ENCODE assay signal across 28 mouse cellular contexts in genomic region chr12:86876116-86876515, GRCm38 (mm10). TPM values are rescaled to one million over a fixed set of nuclear protein-coding genes. Genes with fewer than 3 reads are reported as not detected.
A peak's percentile ranks its signal among the peaks of the same experiment; 100 is the strongest.
DNase-seq lines count a peak whose midpoint lies in the region; ATAC-seq and TF ChIP-seq lines count a peak whose summit lies in the region.
"Had no signal": no experiment of that assay in that cellular context is flagged by ENCODE, and none has a peak within 500 bp of the region (broad histone marks: within the 10 kb centered on the region; RNA-seq: fewer than 3 reads in every experiment).

No protein-coding gene starts in this region.

- no peaks in the 10 kb centered on the region for H3K27me3 ChIP-seq in spleen, adult 2 months (ENCODE audit: control insufficient read depth, insufficient read depth, low read length)
- H3K27me3 ChIP-seq in CH12.LX (replicated peaks) = no peaks in the 10 kb centered on the region
- no peaks in the 10 kb centered on the region for H3K27me3 ChIP-seq in intestine, postnatal 0 days (replicated peaks; ENCODE audit: control insufficient read depth, insufficient read depth, low read length)
- H3K27me3 ChIP-seq: embryonic facial prominence, embryonic 13.5 days; forebrain, embryonic 12.5 days; forebrain, embryonic 15.5 days; hindbrain, embryonic 13.5 days; intestine, embryonic 15.5 days had no signal

- no peak for TF ChIP-seq POLR2A in spleen, adult 2 months (IDR thresholded peaks at IDR 0.05; ENCODE audit: low read depth, low read length)
- no peak for TF ChIP-seq POLR2A in CH12.LX (IDR thresholded peaks at IDR 0.05; ENCODE audit: low read depth, low read length)

- H3K9ac ChIP-seq in CH12.LX (ENCODE audit: insufficient read depth, low read depth) = no peak overlapping the region
- no peak overlapping the region for H3K9ac ChIP-seq in intestine, postnatal 0 days (ENCODE audit: low read depth, low read length)
- H3K9ac ChIP-seq: embryonic facial prominence, embryonic 13.5 days; forebrain, embryonic 12.5 days; forebrain, embryonic 15.5 days; hindbrain, embryonic 13.5 days; intestine, embryonic 15.5 days had no signal

- peak overlapping the region; percentile 10; the same call in 1 of the 2 replicates for H3K4me2 ChIP-seq in CH12.LX (ENCODE audit: insufficient read depth, low read depth, poor library complexity, severe bottlenecking)
- H3K4me2 ChIP-seq in intestine, postnatal 0 days (replicated peaks; ENCODE audit: low read depth) = no peak overlapping the region
- H3K4me2 ChIP-seq: embryonic facial prominence, embryonic 13.5 days; forebrain, embryonic 12.5 days; forebrain, embryonic 15.5 days; heart, embryonic 11.5 days; hindbrain, embryonic 13.5 days; intestine, embryonic 15.5 days had no signal

- DNase-seq in spleen, adult 2 months (ENCODE audit: low read depth in 1 of 2, low spot score in 2 of 2) = peak in 1 of 2 experiments; percentile 48
- DNase-seq in spleen, postnatal 10 days (ENCODE audit: low spot score in 2 of 2) = no peak
- DNase-seq in CH12.LX (ENCODE audit: extremely low read depth) (peak; percentile 80), R1 (ENCODE audit: low read depth, low spot score) (peak; percentile 69)
- no peak for DNase-seq in kidney, adult 18-20 months
- no peak for DNase-seq in frontal cortex, postnatal 36 days (ENCODE audit: low spot score in 2 of 2)
- DNase-seq: adrenal gland, postnatal 14 days; cerebellum, adult 11 months; cerebellum, adult 2 months; cerebellum, adult 9-11 months; cerebellum, postnatal 36 days; embryo, embryonic 11 days; gastrocnemius, adult 2 months; gastrocnemius, postnatal 14 days; heart, adult 11 months had no signal

- H3K27ac ChIP-seq in spleen, adult 2 months (ENCODE audit: insufficient read depth, low read length) = peak overlapping the region; percentile 34; the same call in 1 of the 2 replicates
- H3K27ac ChIP-seq in CH12.LX (ENCODE audit: insufficient read depth, low read depth) = no peak overlapping the region
- H3K27ac ChIP-seq in intestine, postnatal 0 days (ENCODE audit: low read depth, low read length) = no peak overlapping the region
- H3K27ac ChIP-seq: embryonic facial prominence, embryonic 10.5 days; embryonic facial prominence, embryonic 13.5 days; forebrain, embryonic 12.5 days; forebrain, embryonic 15.5 days; gastrocnemius, adult 2 months; hindbrain, embryonic 13.5 days; intestine, embryonic 15.5 days had no signal

- TF ChIP-seq RAD21 in CH12.LX (IDR thresholded peaks at IDR 0.05; ENCODE audit: low read depth, low read length) = no peak; the same call in none of the 2 replicates

- ATAC-seq in neutrophil, adult 5-6 weeks (ENCODE audit: extremely low read depth, insufficient number of reproducible peaks, low FRiP score, poor library complexity, severe bottlenecking) = peak; percentile 59; the same call in 1 of the 2 replicates
- ATAC-seq in intestine, postnatal 0 days = no peak
- ATAC-seq: CD4-positive, CD25-positive, alpha-beta regulatory T cell, adult 4 months; forebrain, embryonic 15.5 days; hindbrain, embryonic 16.5 days; intestine, embryonic 15.5 days had no signal

- peaks cover 13% of the 10 kb centered on the region for H3K4me1 ChIP-seq in spleen, adult 2 months (ENCODE audit: control insufficient read depth, insufficient read depth, insufficient read length)
- peaks cover 16 to 40% of the 10 kb centered on the region in 2 experiments for H3K4me1 ChIP-seq in CH12.LX (ENCODE audit: control insufficient read depth in 1 of 2, insufficient read depth in 2 of 2)
- H3K4me1 ChIP-seq in intestine, postnatal 0 days (replicated peaks; ENCODE audit: control insufficient read depth, insufficient read depth, low read length) = peaks cover 3% of the 10 kb centered on the region; the same call in 1 of the 2 replicates

- peak; percentile 89 for TF ChIP-seq EP300 in CH12.LX (IDR thresholded peaks at IDR 0.05; ENCODE audit: low read length)

- no peaks in the 10 kb centered on the region for H3K36me3 ChIP-seq in spleen, adult 2 months (ENCODE audit: control insufficient read depth, insufficient read depth, low read length)
- peaks cover 0 to 2% of the 10 kb centered on the region in 2 experiments for H3K36me3 ChIP-seq in CH12.LX (replicated peaks in 1 of 2; ENCODE audit: control insufficient read depth in 1 of 2, insufficient read depth in 1 of 2, low read length in 1 of 2)
- H3K36me3 ChIP-seq in intestine, postnatal 0 days (ENCODE audit: control insufficient read depth, insufficient read depth) = no peaks in the 10 kb centered on the region
- H3K36me3 ChIP-seq: embryonic facial prominence, embryonic 10.5 days; forebrain, embryonic 15.5 days; G1E; hindbrain, embryonic 13.5 days; intestine, embryonic 15.5 days had no signal

- no peaks in the 10 kb centered on the region for H3K9me3 ChIP-seq in CH12.LX (replicated peaks; ENCODE audit: low read length)
- H3K9me3 ChIP-seq in intestine, postnatal 0 days (ENCODE audit: control insufficient read depth) = no peaks in the 10 kb centered on the region
- H3K9me3 ChIP-seq: embryonic facial prominence, embryonic 13.5 days; forebrain, embryonic 12.5 days; forebrain, embryonic 15.5 days; hindbrain, embryonic 13.5 days; intestine, embryonic 15.5 days had no signal

- WGBS in spleen, adult 2 months = 37% methylated on average over 5 of the region's 5 CpGs
- WGBS in intestine, postnatal 0 days = 86% methylated on average over 5 of the region's 5 CpGs

- no peaks in the 10 kb centered on the region for H3K79me2 ChIP-seq in CH12.LX (replicated peaks; ENCODE audit: control insufficient read depth, extremely low read depth, insufficient read depth, poor library complexity, severe bottlenecking)

- no peak for TF ChIP-seq CTCF in spleen, adult 2 months (IDR thresholded peaks at IDR 0.05; ENCODE audit: extremely low read depth, insufficient read depth, insufficient read length, insufficient replicate concordance)
- no peak for TF ChIP-seq CTCF in CH12.LX (conservative IDR thresholded peaks at IDR 0.05 in 1 of 2, IDR thresholded peaks at IDR 0.05 in 1 of 2; ENCODE audit: low read depth in 2 of 2, low read length in 2 of 2)
- no peak for TF ChIP-seq CTCF in intestine, postnatal 0 days (IDR thresholded peaks at IDR 0.05; ENCODE audit: low read depth)

- H3K4me3 ChIP-seq in spleen, adult 2 months (ENCODE audit: extremely low read depth, insufficient read depth, insufficient read length) = no peak overlapping the region
- H3K4me3 ChIP-seq in CH12.LX (replicated peaks in 1 of 3; ENCODE audit: low read depth in 2 of 3, low read length in 2 of 3, poor library complexity in 1 of 3) = no peak overlapping the region
- H3K4me3 ChIP-seq in intestine, postnatal 0 days (ENCODE audit: low read depth, low read length) = no peak overlapping the region
- H3K4me3 ChIP-seq: embryonic facial prominence, embryonic 10.5 days; embryonic facial prominence, embryonic 13.5 days; erythroblast, embryonic 14.5 days; forebrain, embryonic 12.5 days; forebrain, embryonic 15.5 days; gastrocnemius, adult 2 months; hindbrain, embryonic 13.5 days; intestine, embryonic 15.5 days had no signal

- dilution Hi-C loops in CH12.LX (cut with MboI; ENCODE audit: extremely low pct_ligation_motif_present, extremely low pct_unique_long_range_greater_than_20kb, low sequenced_read_pairs) = no loop called here

- in situ Hi-C loops in CH12.LX (cut with MboI; ENCODE audit: low pct_ligation_motif_present, low pct_unique_long_range_greater_than_20kb, low sequenced_read_pairs) = no loop called here

TF ChIP-seq in CH12.LX, 34 proteins besides CTCF, POLR2A, EP300 and RAD21:
- TF ChIP-seq MYC (IDR thresholded peaks at IDR 0.05; ENCODE audit: low read depth, low read length) (0 out of 2 replicates have a peak, but pooled peaks have one; percentile 24), E2F4 (IDR thresholded peaks at IDR 0.05; ENCODE audit: insufficient replicate concordance, low read depth, low read length) (no peak), BHLHE40 (IDR thresholded peaks at IDR 0.05; ENCODE audit: low read depth, low read length) (peak; percentile 33), SMC3 (IDR thresholded peaks at IDR 0.05; ENCODE audit: low read depth, low read length) (peak; percentile 28), KAT2A (IDR thresholded peaks at IDR 0.05; ENCODE audit: insufficient replicate concordance, low read length) (no peak), CHD1 (IDR thresholded peaks at IDR 0.05; ENCODE audit: low read depth, low read length) (no peak), UBTF (IDR thresholded peaks at IDR 0.05; ENCODE audit: low read depth, low read length) (no peak), ELF1 (IDR thresholded peaks at IDR 0.05; ENCODE audit: low read depth, low read length) (0 out of 2 replicates have a peak, but pooled peaks have one; percentile 26), ETS1 (conservative IDR thresholded peaks at IDR 0.05; ENCODE audit: low read depth, low read length) (peak; percentile 49), TCF12 (IDR thresholded peaks at IDR 0.05; ENCODE audit: low read depth, low read length) (peak; percentile 42; the same call in 1 of the 2 replicates), MEF2A (IDR thresholded peaks at IDR 0.05; ENCODE audit: borderline replicate concordance, low read depth, low read length) (peak; percentile 60; the same call in 1 of the 2 replicates), SIN3A (IDR thresholded peaks at IDR 0.05; ENCODE audit: low read length) (no peak; the same call in 1 of the 2 replicates), JUND (conservative IDR thresholded peaks at IDR 0.05; ENCODE audit: low read depth, low read length) (no peak), CHD2 (IDR thresholded peaks at IDR 0.05; ENCODE audit: low read length) (peak; percentile 86), JUN (IDR thresholded peaks at IDR 0.05; ENCODE audit: insufficient read depth, low read depth, low read length) (no peak), GABPA (IDR thresholded peaks at IDR 0.05; ENCODE audit: insufficient replicate concordance, low read depth, low read length) (no peak), IRF4 (IDR thresholded peaks at IDR 0.05; ENCODE audit: low read depth, low read length) (peak; percentile 94), ZMIZ1 (IDR thresholded peaks at IDR 0.05; ENCODE audit: low read depth, low read length) (no peak), MAFK (IDR thresholded peaks at IDR 0.05; ENCODE audit: insufficient replicate concordance, low read length) (no peak), TBP (conservative IDR thresholded peaks at IDR 0.05; ENCODE audit: low read depth, low read length) (no peak)
TF ChIP-seq in CH12.LX: peak in this region for 9.

RNA-seq across cellular contexts. Expression of gene Irf2bpl, which starts 8.5 kb away (rescaled TPM):
- polyA plus RNA-seq in spleen, adult 2 months (2012; rRNA removed) = 33.2 and 50.3 TPM in 2 replicates
- total RNA-seq in CH12.LX (2012; rRNA removed) (19.6 and 21.4 TPM in 2 replicates), CH12.LX (2014; rRNA removed) (7.0 and 8.2 TPM in 2 replicates)
- polyA plus RNA-seq in CH12.LX (2012; ENCODE audit: insufficient read length, low read depth) = 10.2 and 12.1 TPM in 2 replicates
- total RNA-seq in neutrophil, adult 5-6 weeks (2017) = 22.7 and 23.0 TPM in 2 replicates
- polyA plus RNA-seq in intestine, postnatal 0 days (2015; fragmentation: Nextera tagmentation; extraction: Ambion mirVana) = 10.0 and 10.7 TPM in 2 replicates

Comparison
In these comparisons a context has a peak if more than half of its experiments do, and no peak if none do; other contexts are left out.
1. DNase-seq: peak in CH12.LX (single experiment) and R1 (single experiment); none in spleen, postnatal 10 days (0 of 2), kidney, adult 18-20 months (single experiment) and frontal cortex, postnatal 36 days (0 of 2).